Mouse (Mus musculus): ENCODE data around the gene Lasp1.

The Lasp1 gene

DNA sequence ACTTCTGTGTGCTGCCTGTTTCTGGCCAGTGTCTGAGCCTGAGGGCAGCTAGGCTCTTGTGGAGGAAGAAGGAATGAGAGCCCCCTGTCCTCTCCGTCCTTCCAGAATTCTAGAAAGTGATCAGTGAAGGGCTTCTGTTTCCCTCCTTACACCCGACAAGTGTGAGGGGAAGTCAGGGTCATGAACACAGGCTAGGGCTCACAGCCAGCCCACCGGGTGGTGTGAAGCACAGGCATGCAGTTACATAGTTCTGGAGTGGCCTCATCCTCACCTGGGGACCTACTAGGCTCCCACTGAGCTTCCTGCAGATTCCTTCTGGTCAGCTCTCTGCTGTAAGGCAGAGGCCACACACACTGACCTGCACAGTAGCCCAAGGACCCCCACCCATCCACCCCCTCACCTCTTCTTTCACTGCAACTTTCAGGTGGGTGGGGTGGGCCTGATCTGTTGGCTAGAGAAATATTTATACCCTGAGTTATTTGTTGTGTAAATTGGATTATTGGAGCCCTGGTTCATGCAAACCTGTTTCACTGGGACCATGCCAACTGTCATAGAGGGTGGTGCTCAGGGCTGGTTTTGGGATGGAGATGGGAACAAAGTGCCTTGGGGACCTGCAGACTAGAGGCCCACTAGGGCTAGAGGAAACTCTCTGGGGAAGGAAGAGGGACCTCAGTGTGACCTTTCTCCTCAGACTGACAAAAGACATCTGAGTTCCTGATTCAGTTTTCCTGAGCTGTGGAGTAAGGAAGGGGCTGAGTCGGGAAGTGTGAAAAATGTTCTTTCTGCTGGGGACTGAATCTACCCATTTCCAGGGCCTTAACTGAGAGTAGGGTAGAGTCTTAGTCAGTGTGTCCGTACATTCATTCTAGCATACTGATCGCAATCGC is 10.7 kb downstream of the Lasp1 start:
- DNase-seq (ENCODE audit: extremely low spot score, low read depth, low spot score): no peak

DNA sequence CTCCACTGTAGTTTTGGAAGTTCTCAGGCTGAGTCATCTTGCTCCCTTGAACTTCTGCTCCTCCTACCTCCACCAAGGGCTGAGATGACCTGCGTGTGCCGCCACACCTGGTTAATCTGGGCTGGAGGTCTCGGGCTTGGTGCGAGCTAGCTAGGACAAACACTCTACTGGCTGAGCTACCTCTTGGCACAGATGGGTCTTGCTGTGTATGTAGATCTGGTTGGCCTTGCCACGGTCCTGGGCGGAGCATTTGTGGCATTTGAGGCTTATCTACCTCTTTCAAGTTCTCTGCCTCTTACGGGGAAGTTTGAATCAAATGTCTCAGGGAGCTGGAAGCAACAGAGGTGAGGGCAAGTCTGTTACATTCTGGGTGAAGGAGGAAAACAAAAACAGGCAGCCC is 11.6 kb downstream of the Lasp1 start:
- no peak for DNase-seq (ENCODE audit: extremely low spot score, low read depth, low spot score)

DNA sequence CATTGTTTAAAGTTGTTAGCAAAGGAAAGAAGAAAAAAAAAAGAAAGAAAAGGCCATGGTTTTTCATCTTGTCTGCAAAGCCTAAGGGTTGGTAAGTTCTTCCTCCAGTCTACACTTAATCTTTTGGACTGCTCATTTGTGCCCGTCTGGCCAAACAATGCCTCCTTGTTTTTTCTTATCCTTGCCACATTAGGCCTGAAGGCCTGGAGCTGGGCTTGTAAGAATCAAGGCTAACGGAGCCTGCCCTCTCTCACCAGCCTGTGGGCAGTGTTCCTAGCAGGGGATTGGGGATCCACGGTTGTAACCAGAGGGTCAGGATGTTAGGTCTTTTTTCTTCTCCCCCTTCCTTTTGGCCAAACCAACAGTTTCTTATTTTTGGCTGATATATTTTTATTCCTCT is 12.2 kb downstream of the Lasp1 start:
- no peak for DNase-seq (ENCODE audit: extremely low spot score, low read depth, low spot score)

DNA sequence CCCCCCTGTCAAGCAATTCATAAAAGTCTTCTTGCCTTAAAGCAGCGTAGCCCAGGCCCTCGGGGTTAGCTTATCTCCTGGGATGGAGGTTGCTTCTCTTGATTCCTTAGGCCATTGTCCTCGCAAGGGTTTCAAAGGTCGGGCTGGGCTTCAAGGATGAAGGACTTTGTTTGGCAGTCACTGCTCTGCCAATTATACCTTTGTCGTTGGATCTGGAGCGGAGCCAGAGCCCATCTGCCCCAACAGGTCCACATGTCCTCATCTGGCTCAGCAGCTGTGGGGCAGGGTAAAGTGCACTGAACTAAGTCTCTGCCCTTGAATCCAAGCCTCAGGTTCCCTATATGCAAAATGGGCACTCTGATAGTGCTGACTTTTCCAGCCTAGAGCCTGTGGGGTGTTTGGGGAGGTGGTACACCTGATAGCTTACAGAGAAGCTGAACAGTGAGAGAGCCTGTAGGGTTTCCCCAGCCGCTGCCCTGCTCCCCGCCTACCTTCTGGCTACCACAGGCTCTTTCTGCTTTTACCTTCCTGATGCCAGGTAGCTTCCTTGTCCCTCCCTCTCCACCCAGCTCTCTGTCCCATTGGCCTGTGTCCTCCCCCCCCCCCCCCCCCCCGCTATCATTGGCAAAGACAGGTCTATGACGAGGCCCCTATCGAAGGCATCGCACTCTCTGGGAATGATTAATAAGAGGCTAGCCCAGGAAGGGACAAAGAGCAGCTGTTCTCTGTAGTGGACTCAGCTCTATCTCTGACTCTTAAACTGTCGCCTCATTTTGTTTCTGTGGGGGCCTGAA is 13.0 kb downstream of the Lasp1 start:
- DNase-seq (ENCODE audit: extremely low spot score, low read depth, low spot score): no peak

DNA sequence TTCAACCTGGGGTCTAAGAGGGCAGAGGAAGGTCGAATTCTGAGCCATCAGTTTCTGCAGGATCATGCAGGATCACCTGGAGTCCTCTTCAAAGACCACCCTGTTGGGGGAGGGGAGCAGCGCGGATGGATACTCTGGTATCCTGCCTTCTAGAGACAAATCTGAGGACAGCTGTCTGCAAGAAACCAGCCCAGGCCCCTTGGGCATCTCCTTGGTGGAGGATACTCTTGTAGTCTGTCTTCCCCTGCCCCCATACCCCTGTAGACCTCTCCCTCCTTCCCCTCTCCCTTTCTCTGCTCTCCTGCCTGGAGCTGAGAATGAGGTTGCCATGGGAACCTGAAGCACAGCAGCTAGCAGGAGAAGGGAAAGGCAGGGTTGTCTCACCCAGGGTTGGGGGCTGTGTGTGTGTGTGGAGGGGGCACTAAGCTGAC is 13.7 kb downstream of the Lasp1 start:
- no peak for DNase-seq (ENCODE audit: extremely low spot score, low read depth, low spot score)

DNA sequence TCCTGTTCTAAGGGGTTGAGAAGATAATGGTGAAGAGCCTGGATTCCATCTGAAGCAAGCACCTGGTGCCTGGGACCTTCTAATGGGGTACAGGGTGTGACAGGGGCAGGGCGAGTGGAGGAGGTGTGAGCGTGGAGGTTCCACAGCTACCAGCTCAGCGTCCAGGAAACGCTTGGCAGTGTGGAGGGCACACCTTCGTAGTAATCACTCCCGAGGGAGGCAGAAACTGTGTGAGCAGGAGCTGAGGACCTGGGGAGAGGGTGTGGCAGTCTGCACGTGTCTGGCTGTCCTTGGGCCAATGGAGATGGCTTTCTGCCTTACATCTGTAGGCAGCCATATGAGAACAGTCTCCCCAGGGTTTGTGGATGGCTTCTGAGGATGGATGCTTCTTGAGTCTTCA is 14.3 kb downstream of the Lasp1 start:
- no peak for DNase-seq (ENCODE audit: extremely low spot score, low read depth, low spot score)

DNA sequence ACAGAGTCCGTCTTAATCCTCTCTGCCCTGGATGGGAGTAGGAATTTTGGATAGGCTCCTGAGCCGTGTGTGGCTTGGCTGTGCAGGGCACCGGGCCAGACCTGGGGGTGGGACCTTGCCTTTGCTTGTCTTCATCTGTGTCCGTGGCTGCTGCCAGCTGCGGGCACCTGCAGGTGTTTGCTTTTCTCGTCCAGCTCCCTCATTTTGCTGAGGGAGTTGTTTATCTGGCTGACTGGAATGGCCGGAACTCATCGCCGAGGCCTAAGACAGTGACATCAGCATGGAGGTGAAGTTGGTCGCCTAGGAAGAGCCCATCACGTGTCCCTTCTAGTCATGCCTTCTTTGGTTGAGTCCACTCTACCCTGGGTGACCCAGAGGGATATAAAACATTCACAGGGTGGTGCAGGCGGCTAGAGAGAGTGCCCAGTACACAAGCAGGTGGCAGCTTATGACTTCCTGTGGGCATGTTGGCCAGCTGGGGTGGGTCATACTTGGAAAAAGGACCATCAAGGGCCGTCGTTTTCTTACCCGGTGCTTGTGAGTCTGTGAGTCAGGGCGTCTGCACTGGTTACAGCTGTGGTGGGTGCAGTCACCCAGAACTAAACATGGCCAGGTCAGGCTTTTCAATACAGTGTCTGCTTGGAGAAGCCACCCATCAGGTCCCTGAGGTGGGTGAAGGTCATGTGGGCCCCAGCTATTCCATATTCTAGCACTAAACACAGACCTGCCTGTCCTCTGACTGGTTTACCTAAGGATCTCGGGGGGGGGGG is 15.1 kb downstream of the Lasp1 start:
- no peak for DNase-seq (ENCODE audit: extremely low spot score, low read depth, low spot score)

DNA sequence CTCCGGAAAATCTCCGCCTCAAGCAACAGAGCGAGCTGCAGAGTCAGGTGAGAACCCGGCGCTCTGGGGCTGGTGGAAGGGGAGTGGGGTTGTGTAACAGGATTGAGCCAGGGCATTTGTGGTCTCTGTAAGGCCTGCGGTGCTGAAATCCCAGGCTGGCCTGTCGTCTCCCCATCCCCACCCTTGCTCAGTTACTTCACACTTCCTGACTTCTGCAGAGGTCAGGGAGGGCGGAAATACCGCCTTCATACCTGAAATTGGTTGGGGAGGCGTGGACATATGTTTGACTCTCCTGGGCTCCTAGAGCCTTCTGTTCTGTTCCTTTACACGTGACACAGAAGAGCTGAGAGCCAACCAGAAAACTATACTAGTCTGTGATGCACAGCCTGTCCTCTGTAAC is 16.9 kb downstream of the Lasp1 start:
- DNase-seq (ENCODE audit: extremely low spot score, low read depth, low spot score): no peak

DNA sequence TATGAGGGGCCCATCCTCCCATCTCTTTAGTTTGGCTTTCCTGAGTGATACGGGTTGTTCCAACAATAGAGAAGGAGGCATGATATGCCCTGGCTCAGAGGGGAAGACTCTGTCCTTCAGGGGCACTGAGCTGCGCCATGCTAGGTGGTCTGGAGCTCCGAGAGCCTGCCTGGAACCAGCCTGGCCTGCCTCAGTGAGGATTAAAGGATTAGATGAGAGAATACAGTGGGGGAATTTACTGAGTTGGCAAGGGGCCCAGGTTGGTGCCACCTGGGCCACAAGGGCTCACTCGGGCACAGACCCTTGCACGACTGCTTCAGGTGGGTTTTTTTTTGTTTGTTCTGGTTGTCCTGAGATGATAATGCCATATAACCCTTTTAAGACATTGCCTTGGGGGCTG is 17.4 kb downstream of the Lasp1 start:
- DNase-seq (ENCODE audit: extremely low spot score, low read depth, low spot score): no peak

DNA sequence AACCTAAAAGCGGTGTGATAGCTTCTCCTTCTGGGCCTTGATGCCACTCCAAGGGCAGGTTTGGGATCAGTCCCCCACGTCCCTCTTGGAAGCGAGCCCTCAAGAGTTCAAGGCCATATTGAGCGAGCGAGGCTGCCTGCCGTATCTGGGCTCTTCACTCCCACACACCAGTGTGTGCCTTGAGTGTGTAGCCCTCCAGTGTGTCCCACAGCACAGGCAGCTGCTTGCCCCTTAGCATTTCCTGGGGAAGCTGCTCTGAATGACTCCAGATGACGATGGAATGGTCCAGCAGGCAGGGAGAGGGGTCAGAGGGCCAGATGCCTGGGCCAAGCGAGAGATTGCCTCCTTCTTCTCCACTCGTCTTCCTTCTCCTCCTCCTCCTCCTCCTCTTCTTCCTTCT is 18.1 kb downstream of the Lasp1 start:
- no peak for DNase-seq (ENCODE audit: extremely low spot score, low read depth, low spot score)

DNA sequence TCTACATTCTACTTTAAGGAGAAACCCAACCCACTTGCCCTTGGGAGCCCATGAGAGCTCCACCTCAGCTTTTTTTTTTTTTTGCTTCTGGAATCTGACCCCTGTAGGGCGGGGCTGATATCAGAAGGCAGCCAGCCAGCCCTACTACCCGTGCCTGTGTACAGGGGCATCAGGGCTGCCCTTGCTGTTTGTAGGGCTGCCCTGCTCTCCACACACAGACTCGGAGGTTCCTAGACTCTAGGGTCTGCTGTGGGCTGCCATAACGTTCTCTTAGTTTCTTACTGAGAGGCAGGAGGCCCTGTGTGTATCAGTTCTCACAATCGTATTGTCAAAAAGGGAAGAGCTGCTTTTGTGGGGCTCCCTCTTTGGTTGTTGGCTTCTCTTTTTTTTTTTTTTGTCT is 18.6 kb downstream of the Lasp1 start:
- no peak for DNase-seq (ENCODE audit: extremely low spot score, low read depth, low spot score)

DNA sequence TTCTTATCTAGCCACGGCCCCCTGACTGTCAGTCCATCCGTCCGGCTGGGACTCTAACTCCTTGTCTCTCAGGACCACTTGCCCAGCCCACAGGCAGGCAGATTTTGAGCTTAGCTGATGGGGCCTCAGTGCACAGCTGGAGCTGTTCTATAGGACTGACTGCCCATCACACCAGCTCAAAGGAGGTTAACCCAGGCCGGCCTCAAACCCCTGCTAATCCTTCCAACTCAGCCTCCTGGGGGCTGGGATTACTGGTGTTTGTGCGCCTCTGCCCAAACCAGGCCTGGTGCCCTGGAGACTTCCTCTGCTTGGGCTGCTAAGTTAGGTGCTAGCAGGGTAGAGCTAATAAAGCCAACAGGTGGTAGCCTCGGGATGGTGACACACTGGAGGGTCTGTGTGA is 19.2 kb downstream of the Lasp1 start:
- DNase-seq (ENCODE audit: extremely low spot score, low read depth, low spot score): no peak

DNA sequence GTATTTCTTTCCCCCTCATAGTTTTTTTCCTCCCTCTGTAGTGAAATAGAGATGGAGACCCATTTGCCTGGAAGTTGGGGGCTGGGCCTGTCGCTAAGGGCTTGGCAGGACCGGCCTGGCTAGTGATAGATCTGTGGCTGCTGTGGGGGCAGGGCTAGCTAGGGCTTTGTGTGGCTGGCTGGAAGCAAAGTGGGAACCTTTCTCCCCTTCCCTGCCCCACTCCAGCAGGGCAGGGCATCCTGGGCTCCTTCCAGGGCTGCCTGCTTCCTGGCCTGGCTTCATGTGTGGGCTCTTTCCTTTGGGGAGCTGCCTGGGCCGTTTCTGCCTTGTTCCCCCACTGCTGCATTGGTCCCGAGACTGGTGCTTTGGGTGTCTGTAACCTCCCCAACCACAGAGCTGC is 19.8 kb downstream of the Lasp1 start:
- DNase-seq (ENCODE audit: extremely low spot score, low read depth, low spot score): no peak

DNA sequence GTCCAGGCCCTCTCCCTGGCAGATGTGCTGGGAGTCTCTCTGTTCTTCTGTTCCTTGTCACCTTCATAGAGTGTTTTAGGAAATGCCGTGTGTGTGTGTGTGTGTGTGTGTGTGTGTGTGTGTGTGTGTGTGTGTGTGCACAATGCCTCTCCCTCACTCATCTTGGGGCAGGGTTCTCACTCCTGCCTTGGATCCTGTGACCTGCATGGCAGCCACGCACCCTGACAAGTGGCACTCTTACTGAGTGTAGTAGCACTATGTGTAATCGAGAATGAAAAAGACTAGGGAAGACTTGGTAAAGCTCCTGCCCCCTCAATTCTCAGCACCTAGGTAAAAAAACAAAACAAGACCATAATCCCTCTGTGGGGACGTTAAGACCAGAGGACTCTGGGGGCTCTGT is 20.3 kb downstream of the Lasp1 start:
- no peak for DNase-seq (ENCODE audit: extremely low spot score, low read depth, low spot score)

DNA sequence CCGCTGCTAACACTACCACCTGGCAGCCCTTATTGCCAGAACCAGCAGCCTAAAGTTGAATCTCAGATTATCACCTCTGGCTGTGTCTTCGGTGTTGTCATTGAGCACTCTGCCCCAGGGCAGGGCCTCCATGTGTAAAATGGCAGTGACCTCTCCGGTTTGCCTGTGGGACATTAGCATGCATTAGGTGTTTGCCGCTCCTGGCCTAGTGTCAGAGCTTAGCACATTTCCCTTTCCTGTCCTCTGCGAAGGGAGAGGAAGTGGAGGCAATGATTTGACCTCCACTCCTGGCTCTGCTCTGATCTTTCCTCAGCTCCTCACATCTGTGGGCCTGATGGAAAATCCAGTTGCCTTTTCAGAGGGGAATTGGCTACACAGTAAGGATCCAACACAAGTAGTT is 21.1 kb downstream of the Lasp1 start:
- no peak for DNase-seq (ENCODE audit: extremely low spot score, low read depth, low spot score)

DNA sequence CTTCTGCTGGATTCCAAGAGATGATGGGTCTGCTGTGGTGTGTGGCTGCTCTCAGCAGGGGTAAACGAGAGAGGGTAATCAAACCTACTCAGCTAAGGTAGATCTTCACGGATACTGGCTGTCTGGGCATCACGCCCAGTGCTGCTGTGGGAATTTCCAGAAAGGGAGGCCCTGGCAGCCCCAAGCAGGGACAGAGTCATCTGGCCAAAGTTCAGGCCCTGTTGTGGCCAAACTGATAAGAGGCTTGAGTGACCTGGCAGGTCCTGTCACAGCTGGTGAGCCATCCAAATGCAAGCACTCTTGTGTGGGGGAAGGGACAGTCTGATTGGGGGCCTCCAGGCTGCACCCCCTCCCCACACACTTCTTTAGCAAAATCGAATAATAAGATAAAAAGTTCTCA is 22.0 kb downstream of the Lasp1 start:
- no peak for DNase-seq (ENCODE audit: extremely low spot score, low read depth, low spot score)

DNA sequence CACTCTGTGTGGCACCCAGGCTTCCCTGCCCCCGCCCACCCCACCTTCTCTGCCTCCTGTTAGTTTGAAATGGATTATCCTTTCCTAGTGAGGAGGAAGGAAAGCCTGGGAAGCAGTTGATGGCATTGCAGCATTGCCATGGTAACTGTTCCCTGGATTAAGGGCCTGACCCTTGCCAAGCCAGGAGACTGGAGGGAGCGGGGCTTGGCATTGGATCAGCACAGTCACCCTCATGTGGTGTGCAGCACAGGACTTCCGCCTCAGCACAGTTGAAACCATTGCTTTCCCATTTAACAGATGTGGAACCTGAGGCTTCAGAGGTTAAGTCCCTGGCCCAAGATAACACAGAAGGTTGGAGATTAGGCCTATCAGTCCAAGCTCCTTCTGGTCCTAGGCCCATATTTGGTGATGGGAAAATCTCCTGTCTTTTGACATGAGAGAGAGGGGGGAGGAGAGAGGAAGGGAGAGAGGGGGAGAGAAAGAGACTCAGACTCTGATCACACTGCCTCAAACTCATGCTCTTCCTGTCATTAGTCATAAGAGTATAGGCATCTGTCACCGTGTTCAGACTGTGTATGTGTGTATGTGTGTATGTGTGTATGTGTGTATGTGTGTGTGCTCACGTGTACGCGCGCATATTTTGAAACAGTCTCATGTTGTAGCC is 22.7 kb downstream of the Lasp1 start:
- DNase-seq (ENCODE audit: extremely low spot score, low read depth, low spot score): no peak

DNA sequence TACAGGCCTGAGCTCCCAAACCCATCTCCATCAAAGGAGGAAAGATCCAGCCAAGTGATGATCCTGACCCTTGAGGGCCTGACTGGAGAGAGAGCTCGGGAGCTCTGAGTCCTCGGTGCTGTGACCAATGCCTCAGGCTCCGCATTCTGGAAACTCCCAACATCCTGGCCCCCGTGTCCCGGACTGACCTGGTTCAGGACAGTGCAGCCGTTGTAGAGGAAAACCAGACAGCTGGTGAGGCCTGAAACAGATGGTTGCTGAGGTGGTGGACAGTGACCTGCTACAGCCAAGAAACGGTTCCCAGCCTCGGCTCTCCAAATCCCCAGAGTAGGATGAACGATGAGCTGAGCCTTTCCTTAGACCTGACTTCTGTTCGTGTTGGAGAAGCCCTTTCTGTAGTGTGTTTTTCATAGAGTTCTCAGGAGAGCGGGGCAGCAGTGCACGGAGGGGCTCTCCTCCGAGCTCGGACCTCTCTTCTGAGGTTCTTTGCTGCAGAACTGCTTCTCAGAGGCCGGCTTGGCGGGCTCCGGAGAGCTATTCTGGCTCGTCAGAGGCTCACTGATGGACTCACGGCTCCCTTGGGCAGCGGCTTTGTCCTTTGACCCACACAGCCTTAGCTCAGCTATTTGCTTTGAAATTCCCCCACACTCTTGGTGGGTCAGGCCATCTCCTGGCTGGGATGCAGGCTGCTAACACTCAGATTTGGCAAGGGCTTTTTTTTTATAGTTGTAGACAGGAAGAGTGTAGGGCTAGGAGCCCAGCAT is 24.2 kb downstream of the Lasp1 start:
- DNase-seq (ENCODE audit: extremely low spot score, low read depth, low spot score): no peak

DNA sequence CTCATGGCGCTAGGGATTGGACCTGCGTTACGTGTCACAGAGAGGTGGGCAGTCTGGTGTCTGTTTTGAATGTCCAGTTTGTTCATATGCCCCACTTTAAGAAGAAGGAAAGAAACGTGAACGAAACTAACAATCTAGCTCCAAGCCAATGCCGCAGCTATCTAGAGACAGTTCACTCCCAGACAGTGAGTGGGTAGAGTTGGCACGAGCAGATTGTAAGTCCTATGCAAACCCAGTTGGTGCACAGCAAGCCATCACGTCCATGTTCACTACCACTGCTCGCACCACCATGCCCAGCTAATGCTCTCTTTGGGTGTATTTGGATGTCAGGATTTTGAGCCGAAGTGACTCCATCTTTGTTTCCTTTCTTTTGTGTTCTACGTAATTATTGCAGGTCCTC is 25.4 kb downstream of the Lasp1 start:
- DNase-seq (ENCODE audit: extremely low spot score, low read depth, low spot score): no peak

DNA sequence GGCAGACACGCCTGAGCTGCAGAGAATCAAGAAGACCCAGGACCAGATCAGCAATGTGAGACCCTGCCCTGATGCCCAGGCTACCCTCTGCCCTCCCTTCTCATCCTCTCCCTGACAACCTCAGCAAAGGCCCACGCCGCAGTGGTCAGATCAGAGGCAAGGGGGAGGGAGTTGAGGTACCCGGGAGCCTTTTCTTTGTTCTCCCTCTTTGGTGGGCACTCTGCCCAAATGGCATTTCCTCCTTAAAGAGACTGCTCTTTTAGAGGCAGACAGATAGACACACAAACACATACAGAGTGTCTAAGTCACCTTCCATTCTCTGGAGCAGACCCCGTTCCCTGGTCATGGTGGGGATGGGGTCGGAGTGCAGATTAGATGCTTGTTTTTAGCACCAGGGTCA is 26.1 kb downstream of the Lasp1 start:
- DNase-seq (ENCODE audit: extremely low spot score, low read depth, low spot score): no peak

Data from hindlimb bud, embryonic 11.5 days (tissue).